Mouse (Mus musculus): Measurements from ENCODE around the gene Slit1.

Slit1 gene

DNA sequence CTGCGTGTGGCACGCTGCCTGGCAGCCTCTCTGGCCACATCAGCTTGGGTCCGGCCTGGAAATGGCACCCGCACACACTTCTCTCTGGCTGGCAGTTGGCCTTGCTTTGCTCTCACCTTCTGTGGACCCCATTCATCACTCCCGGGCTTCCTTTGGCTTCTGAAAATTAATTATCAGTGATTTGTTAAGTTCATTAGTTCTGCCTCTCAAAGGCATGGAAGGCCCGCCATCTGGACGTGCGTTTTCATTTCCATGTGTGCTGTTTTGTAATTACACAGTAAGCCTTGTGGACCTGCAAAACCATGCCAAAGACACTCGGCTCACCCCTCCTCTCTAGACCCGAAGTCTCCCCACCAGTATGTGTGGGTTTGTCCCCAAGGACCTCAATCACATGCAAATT lies 53.4 kb downstream of the Slit1 start:
- DNase-seq (ENCODE audit: extremely low read depth, low read depth, low spot score) = no peak

DNA sequence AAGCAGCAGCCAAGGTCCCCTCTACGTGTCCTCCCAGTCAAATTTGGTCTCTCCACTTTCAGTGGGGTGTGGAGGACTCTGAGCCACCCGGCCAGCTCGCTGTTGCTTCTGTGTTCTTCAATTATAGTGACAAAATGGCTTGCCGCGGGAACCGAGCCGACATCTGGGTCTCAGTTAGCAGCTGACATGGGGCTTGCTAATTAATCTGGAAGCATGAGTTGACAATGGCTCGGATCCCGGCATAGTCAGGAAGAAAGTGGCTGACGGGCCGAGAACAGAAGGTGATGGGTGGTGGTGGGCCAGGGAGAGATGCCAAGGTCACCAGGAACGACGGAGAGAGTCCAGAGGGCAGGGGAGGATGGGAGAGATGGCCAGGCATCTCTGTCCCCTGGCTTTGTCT lies 55.2 kb downstream of the Slit1 start:
- DNase-seq (ENCODE audit: extremely low read depth, low read depth, low spot score) = no peak

DNA sequence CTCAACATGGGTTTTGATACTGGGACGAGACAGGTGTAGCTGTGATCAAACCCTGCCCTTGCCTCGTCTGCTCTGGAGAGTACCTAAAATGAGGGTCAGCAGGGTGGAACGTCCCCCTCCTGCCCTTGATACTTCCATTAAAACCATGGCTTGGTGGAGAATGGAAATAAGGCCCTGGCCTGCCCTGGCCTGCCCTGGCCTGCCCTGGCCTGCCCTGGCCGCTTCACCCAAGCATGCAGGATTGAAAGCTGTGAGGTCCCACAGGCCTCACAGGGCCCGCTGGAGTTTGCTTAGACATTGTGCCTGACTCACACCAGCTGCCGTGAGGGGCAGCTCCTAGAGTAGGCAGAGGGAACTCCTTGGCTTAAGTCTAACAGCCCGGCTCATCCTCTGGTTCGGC lies 55.6 kb downstream of the Slit1 start:
- no peak for DNase-seq (ENCODE audit: extremely low read depth, low read depth, low spot score)

DNA sequence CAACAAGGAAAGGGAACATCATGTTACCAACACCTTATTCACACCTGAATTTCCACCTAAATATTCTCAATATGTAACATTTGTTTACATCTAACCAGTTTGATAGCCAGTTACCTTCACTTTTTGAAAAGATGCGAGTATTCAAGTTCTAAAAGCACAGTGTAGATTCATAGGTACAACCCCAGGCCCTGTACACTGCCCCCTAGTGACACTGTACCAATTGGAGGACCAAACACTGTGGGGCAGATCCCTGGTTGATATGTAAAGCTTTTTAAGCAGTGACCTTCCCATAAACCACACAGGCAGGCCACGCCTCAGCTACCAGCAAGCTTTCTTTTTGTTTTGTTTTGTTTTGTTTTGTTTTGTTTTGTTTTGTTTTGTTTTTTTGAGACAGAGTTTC lies 57.3 kb downstream of the Slit1 start:
- DNase-seq (ENCODE audit: extremely low read depth, low read depth, low spot score) = no peak

DNA sequence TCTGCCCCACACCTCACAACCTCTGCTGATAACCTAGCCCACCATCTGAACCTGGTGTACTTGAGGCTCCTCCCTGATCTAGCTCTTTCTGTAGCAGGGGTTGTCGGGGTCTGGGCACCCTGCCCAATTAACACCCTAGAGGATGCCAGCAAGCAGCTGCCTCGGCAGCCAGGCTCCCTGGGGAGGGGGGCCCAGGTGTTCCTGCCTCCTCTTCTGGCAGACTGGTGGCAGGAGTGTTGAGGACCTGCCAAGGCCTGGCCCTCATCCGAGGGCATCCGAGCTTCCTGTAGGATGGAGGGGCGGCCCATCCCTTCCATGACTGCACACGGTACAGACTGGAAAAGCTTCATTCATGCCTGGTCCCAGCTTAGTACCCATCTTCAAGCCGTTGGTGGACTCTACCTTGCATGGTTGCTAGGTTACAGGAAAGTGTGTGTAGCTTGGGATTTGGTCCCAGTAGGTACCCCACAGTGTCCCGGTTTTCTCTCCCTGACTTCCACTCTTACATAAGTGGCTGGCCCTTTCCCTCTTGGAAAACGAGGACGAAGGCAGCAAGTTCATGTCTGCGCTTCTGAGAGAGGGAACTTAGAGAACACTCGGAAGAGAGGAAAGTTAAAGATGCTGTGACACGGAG lies 57.9 kb downstream of the Slit1 start:
- DNase-seq (ENCODE audit: extremely low read depth, low read depth, low spot score) = no peak

DNA sequence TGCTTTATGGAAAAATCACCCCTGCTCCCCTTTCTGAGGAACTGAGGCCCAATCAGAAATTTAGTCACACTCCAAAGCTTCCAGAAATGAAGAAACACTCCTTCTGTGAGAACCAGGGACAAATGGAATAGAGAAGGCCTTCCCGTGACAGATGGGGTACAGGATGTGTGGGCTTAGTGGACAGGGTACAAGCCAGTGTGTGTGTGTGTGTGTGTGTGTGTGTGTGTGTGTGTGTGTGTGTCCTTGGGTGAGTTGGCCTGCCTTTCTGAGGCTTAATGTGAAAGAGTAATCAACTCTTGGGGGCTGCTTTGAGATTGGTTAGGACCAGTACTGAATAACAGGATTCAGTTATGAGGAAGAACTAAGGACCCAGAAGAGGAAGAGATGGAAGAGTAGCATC lies 58.6 kb downstream of the Slit1 start:
- no peak for DNase-seq (ENCODE audit: extremely low read depth, low read depth, low spot score)

DNA sequence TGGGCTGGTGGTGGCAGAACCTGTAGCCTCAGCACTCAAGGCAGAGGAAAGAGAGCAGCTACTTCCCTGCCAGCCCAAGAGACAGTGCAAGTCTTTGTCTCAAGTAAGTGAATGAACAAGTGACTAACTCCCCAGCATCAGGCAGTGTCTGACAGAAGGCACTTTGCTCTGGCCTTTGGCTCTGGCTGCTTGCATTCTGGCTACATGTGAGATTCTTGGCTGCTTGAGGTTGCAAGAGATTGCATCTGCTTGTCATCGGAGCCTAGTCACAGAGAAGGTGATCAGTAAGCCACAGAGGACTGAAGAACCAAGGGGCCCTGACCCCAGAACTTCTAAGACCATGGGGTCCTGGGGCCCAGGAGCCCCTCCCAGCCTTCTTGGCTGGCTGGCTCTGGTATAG lies 59.5 kb downstream of the Slit1 start:
- no peak for DNase-seq (ENCODE audit: extremely low read depth, low read depth, low spot score)

DNA sequence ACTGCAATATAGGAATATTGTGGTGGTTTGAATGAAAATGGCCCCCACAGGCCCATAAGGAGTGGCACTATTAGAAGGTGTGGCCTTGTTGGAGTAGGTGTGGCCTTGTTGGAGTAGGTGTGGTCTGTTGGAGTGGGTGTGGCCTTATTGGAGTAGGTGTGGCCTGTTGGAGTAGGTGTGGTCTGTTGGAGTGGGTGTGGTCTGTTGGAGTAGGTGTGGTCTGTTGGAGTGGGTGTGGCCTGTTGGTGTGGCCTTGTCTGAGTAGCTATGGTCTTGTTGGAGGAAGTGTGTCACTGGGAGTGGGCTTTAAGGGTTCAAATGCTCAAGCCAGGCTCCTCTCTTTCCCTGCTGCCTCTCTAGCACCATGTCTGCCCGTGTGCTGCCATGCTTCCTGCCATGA lies 63.2 kb downstream of the Slit1 start:
- DNase-seq (ENCODE audit: extremely low read depth, low read depth, low spot score) = no peak

DNA sequence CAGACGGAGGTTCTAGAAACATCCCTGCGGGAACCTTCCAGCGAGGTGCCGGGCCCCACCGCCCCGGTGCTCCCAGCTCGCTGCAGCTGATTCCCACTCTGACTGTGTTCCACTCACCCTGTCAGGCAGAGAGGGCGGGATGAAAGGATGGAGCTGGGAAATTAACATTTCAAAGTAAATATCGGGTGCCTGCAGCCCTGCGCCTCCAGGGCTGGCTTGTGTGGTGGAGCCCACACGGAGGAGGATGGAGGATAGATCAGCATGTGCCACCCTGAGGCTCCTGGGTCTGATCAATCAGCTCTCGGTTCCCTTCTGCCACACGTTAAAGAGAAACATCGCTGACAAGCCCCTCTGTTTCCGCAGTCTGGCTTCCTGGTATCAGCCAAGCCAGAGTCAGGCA lies 64.4 kb downstream of the Slit1 start:
- DNase-seq (ENCODE audit: extremely low read depth, low read depth, low spot score) = no peak

DNA sequence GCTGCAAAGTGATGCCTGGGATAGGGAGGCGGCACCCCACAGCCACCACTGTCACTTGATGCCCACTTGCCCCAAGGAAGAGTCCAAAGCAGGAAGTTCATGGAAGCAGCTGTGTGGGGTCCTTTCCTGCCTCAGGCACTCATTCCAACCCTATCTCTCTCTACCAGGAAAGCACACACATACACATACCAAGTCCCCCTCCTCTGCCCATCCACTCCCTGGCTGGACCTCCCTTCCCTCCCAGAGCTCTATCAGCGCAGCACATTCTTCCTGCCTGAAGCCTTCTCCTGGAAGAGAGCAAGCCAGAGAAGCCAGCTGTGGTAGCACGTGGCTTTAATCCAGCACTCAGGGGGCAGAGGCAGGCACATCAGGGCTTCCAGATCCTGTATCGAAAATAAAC lies 65.9 kb downstream of the Slit1 start:
- DNase-seq (ENCODE audit: extremely low read depth, low read depth, low spot score) = no peak

DNA sequence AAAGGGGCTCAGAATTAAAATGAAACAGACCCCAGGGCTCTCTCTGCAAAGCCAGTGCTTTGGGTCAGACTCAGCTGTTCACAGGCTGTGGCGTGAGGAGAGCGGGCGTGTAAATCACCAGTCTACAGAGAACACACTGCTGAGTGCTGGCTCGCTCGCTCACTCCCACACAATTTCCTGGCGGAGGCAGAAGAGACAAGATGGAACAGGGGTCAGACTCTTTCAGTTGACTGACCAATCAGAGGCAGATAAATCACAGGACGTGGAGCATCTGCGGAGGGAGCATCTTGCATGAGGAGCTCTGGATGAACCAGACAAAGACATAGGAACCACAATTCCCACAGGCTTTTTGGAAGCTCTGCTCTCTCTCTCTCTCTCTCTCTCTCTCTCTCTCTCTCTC lies 67.9 kb downstream of the Slit1 start:
- DNase-seq (ENCODE audit: extremely low read depth, low read depth, low spot score) = no peak

DNA sequence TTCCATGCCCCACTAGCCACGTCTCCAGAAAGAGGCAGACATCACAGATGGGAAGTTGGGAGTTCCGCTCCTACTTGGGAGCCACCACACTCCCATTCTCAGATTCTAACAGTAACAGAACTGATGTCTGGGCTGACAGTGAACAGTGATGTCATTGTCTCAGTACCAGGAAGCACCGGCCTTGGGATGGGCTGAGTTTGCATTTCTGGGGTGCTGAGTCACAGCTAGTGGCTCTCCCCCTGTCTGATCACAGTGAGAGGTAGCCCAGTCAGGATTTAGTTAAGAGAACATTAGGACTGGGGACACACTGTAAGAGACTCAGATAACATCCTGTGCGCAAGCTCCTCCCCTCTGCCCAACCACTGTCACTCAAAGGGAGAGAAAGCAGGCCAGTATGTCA lies 69.1 kb downstream of the Slit1 start:
- DNase-seq (ENCODE audit: extremely low read depth, low read depth, low spot score) = no peak

DNA sequence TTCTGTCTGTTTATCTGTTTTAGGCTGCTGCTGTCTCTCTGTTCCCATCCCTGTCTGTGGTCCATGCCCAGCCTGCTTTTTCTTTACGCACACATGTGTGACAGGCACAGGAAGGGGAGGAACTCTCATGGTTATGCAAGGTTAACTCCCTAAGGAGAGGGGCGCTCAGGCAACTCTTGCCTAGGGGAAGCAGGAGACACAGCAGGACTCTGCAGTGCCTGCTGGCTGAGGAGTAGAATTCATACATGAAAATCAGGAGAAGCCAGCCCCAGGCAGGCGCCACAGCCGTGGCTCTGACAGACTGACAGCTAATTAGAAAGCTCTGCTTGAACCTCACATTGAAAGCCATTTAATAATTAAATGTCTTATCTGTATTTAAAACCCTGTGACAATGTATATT lies 70.6 kb downstream of the Slit1 start:
- DNase-seq (ENCODE audit: extremely low read depth, low read depth, low spot score) = no peak

DNA sequence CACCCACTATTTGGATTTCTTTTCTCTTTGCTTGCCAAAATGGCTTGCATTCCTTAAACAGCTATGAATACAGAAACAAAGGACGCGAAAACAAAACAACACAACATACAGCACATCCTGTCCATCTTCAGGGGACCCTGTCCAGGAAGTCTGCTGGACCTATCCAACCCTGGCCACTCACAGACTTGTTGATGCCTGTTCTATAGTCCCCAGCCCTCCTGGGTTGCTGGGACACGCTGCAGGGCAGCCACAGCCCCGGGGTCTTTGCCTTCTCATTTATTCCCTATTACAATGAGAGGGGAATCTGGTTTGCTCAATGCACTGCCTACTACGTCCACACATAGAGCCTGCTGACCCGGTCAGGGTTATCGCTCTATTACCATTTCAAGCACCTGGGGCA lies 72.5 kb downstream of the Slit1 start:
- DNase-seq (ENCODE audit: extremely low read depth, low read depth, low spot score) = no peak

DNA sequence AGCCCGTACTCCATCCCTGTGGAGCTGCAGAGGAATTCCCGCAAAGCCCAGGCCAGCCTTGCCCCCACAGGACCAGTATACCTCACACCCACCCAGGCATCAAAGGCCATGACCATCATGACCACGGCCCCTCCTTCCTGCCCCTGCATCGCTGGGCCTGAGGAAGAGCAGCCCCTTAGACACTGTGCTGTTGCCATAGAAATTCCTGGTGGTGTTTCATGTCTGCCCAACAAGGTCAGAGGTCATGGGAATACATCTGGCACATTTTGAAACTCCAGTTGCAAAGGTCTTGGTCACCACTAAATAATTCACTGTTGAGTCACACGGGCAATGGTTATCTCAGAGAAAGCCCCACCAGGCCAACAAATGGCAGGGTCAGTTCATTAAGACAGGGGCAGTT lies 73.0 kb downstream of the Slit1 start:
- no peak for DNase-seq (ENCODE audit: extremely low read depth, low read depth, low spot score)

DNA sequence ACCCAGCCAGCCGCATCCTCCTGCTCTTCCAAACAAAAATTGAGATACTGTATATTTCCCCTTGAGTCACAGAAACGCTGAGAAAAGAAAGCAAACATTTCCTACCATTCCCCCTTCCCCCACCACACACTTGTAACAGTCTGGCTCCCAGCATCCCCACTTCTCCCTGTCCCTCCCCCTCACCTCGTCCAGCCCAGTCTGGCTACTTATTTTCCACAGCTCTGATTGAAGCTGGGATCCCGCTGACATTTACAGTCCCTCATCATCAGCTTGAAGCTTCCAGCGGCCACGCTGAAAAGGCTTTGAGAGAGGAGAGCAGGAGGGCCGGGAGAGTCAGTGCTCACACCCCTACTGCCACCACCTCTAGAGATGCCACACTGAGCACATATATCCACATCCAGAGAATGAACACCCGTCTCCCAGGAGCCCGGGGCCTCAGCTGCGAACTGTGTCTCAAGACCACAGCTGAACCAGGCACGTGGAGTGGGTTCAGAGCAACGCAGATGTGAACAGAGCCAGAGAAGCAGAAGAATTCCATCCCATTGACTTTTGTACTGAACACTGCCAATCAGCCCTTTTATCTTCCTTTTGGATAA lies 73.6 kb downstream of the Slit1 start:
- DNase-seq (ENCODE audit: extremely low read depth, low read depth, low spot score) = no peak

DNA sequence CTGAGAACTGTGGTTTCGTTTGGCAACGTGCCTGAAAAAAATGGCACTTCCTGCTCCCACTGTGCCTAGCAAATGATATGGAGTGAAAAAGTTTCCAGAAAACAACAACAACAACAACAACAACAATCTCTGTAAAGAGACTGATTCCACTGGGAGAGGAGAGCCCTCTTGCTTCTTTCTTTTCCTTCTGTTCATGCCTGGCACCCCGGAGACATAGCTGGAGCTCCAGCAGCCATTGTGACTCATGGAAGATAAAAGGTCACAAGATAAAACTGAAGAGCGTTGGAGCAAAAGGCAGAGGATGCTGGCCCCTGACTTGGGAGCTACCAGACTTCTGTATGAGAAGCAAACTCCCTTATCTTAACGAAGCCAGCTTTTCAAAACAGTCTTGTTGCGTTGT lies 75.9 kb downstream of the Slit1 start:
- no peak for DNase-seq (ENCODE audit: extremely low read depth, low read depth, low spot score)

DNA sequence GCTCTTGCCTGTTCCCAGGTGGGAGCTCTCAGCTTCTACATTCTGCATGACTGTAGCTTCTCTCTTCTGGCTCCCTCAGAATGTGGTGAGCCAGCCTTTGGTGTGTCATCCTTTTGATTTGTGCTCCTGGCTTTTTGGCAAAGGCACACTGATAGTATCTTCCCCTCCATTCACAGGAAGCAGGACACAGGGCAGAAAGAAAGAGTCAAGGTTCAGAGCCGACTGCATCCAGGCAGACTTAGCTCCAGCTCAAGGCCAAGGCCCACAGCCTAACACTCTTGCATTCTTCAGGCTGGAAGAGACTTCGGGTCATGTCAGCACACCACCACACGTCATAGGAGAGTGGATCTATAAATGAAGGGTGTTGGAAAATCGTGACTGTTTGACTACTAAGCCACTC lies 77.5 kb downstream of the Slit1 start:
- DNase-seq (ENCODE audit: extremely low read depth, low read depth, low spot score) = no peak

DNA sequence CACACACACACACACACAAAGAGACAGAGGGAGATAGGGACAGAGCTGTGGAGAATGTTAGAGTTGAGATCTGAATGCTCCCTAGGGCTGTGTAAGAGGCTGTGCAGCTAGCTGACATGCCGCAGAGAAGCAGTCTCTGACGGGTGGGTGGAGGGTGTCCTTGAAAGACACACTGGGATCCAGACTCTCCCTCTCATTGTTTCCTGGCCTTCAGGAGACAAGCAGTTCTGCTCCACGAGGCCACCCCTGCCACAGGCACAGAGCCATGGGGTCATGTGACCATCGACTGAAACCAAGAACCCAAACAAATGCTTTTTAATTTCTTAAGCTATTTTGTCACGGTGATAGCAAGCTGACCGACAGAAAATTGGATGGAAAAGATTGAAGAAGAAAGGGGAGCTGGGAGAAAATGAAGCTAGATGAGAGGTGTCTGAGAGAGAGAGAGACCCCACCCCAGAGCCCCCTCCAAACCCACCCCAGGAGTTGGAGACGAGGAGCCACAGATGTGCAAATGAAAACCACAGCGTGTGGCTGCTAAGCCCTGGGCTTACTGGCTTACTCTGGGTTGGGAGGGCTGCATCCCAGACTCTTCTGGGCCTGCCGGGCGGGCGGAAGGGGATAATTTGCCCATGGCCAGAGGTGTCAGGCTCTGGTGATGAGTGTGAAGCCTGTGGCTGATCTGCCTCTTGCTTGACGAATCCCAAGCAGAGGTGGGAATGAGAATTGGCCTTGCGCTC lies 79.8 kb downstream of the Slit1 start:
- DNase-seq (ENCODE audit: extremely low read depth, low read depth, low spot score) = no peak

DNA sequence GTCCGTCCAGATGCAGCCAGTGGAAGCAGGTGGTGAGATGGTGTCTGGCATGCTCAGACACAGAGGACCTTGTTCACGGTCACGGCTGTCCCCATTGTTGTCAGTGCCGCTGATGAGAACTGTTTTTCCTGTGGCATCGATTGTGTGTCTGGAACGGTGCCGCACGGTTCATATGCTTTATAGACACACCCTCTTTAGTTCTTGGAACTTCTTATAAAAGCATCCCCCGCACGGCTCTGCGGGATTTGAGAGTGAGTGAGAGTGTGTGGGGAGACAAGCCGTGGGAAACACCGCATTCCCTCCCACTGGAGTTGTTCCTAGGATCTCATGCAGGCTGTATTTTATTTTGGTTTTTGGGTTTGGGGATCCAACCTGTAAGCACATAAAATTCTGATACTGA lies 82.0 kb downstream of the Slit1 start:
- DNase-seq (ENCODE audit: extremely low read depth, low read depth, low spot score) = no peak

DNA sequence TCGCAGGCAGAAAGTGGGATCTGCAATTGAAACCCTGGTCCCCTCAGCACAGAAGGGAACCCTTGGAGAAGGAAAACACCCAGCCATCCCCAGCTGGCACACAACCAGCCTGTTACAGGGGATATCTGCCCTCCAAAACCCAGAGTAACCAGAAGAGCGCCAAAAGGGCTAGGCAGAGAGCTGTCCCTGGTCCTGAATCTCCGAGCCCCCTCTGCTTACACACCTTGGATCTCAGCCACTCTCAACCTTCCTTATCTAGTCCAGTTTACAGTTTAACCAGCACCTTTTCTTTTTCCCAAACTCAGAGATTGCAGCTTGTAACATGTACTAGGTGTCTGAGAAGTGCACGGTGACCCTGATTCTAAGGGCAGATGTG lies 82.5 kb downstream of the Slit1 start:
- no peak for DNase-seq (ENCODE audit: extremely low read depth, low read depth, low spot score)

DNA sequence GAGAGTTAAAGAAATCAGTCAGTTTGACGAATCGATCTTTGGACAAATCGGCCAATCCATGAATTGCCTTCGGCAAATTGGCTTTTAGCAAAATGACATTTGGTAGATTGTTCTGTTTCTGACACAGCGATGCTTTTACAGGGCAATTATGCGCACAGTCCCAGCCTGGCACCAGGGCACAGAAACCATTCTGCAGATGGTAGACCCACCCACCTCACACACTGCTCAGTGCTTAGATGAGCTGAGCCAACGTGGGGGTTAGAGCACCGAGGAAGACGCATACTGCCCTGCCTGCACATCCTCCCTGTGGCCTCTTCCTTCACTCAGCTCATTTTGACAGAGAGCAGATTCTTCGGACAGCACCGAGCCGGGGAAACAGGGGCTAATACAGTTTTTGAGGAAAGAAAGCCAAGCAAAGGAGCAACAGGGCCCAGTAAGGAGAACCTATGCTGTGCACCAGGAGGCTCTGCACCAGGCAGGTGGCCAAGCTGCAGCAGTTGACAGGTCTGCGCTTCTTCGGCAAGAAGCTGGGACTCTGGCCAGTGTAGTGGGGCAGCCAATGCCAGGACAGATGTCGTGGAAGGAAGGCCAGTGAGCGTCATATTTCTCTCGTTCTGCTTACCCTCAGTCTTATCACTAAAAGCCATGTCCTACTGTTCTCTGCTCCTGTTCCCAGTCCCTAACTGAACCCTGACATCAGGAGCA lies 83.0 kb downstream of the Slit1 start:
- no peak for DNase-seq (ENCODE audit: extremely low read depth, low read depth, low spot score)

All from fat pad, adult 2 months (tissue).